Mouse (Mus musculus) layer of hippocampus, postnatal 10 days (tissue): ENCODE measurements at regions not wholly inside any gene's neighbourhood (a gene's known extent, or its start where the extent isn't known, plus 50 kb on each side); places are given as distances from the start of the nearest gene placed in this dataset.
A peak's percentile ranks its signal among the peaks of the same experiment; 100 is the strongest.
"Not testable (repeated sequence)": the region's sequence is repeated elsewhere in the genome, so short reads cannot be mapped to it uniquely, and the experiment has no call there.

ENCODE experiments used
- DNase-seq, 2 experiments: peaks; one replicate each; pipeline ENCODE4 v3.0.0; 2021; ENCODE audit warnings: low spot score in 2 of 2

GRCm38 (mm10) chr7:116679195-116679594 lies 175.0 kb downstream of the Nucb2 start:
- DNase-seq, result no peak

- no peak for DNase-seq
These were observed 176.4 kb downstream of the Nucb2 start for GRCm38 (mm10) chr7:116680523-116680922.

GRCm38 (mm10) chr7:116681268-116681667 lies 177.1 kb downstream of the Nucb2 start:
- DNase-seq, result no peak

- no peak for DNase-seq
These were observed 196.2 kb downstream of the Nucb2 start for GRCm38 (mm10) chr7:116700409-116700808.

GRCm38 (mm10) chr7:116701466-116702342 lies 197.5 kb downstream of the Nucb2 start:
- peak; percentile 93 for DNase-seq

GRCm38 (mm10) chr7:116702596-116702995 lies 198.4 kb downstream of the Nucb2 start:
- no peak for DNase-seq

- DNase-seq, result no peak
These were observed 207.4 kb downstream of the Nucb2 start for GRCm38 (mm10) chr7:116711541-116711940.

GRCm38 (mm10) chr7:116713200-116713599 lies 209.0 kb downstream of the Nucb2 start:
- peak; percentile 34 to 51 for DNase-seq

GRCm38 (mm10) chr7:116715234-116716046 lies 211.3 kb downstream of the Nucb2 start:
- no peak for DNase-seq

- DNase-seq, result peak in 1 of 2 experiments; percentile 9
These were observed 224.2 kb downstream of the Nucb2 start for GRCm38 (mm10) chr7:116728379-116728778.

GRCm38 (mm10) chr7:116729795-116730194 lies 225.6 kb downstream of the Nucb2 start:
- DNase-seq, result peak in 1 of 2 experiments; percentile 0

- DNase-seq, result peak in 1 of 2 experiments; percentile 6
These were observed 231.5 kb downstream of the Nucb2 start for GRCm38 (mm10) chr7:116735676-116736075.

- peak in 1 of 2 experiments; percentile 10 for DNase-seq
These were observed 232.2 kb downstream of the Nucb2 start for GRCm38 (mm10) chr7:116736333-116736732.

- no peak for DNase-seq
These were observed 233.8 kb downstream of the Nucb2 start for GRCm38 (mm10) chr7:116738009-116738408.

- no peak for DNase-seq
These were observed 250.4 kb downstream of the Nucb2 start for GRCm38 (mm10) chr7:116754556-116754955.

GRCm38 (mm10) chr7:116792181-116792580 lies 288.0 kb downstream of the Nucb2 start:
- not testable (repeated sequence) for DNase-seq

- DNase-seq, result no peak
These were observed 304.3 kb downstream of the Nucb2 start for GRCm38 (mm10) chr7:116808475-116808874.

GRCm38 (mm10) chr7:116816494-116816893 lies 312.3 kb downstream of the Nucb2 start:
- DNase-seq, result no peak

GRCm38 (mm10) chr7:116817991-116818390 lies 313.8 kb downstream of the Nucb2 start:
- DNase-seq, result no peak

GRCm38 (mm10) chr7:116820613-116821012 lies 316.4 kb downstream of the Nucb2 start:
- DNase-seq, result no peak

- DNase-seq, result no peak
These were observed 338.7 kb downstream of the Nucb2 start for GRCm38 (mm10) chr7:116842894-116843293.
